Mouse (Mus musculus): Measurements from ENCODE around the gene Fcnb.

DNA sequence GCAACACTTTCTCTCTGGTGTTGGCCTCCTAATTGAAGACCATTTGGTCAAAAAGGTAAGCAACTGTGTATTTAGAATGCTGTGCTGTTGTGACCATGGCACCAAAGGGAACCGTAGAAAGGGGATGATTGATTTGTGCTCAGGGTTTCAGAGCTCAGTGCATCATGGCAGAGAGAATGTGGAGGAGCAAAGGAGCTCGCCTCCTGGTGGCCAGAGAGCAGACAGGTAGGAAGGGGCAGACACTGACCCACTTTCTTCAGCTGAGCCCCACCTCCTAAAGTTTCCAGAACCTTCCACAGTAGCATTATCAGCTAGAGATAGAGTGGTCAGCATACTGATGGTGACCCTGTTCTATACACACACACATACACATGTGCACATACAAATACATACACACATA, 21.3 kb upstream of the Fcnb start:
- no peak for TF ChIP-seq CTCF (IDR thresholded peaks at IDR 0.05; ENCODE audit: control insufficient read depth, insufficient read depth, insufficient replicate concordance, low read depth, low read length)
- TF ChIP-seq POLR2A (IDR thresholded peaks at IDR 0.05; ENCODE audit: control insufficient read depth, low read depth, low read length): no peak
